Mouse (Mus musculus) T-helper 17 cell (primary cell): ENCODE measurements around the gene Igfbpl1.

Experiments used
- in situ Hi-C, 2 experiments: fragments of 300-600 bp; cut with MboI, MseI; formaldehyde crosslinking; loops; 1 replicate in 1 of 2; 2 replicates in 1 of 2; pipeline ENCODE4 v1.15.1; 2025; ENCODE audit warnings: high pct_unique_total_duplicates in 2 of 2

Igfbpl1 gene

GRCm38 (mm10) chr4:45771173-45771572 lies 55.5 kb downstream of the Igfbpl1 start:
- in situ Hi-C loops, result no loop called here

DNA sequence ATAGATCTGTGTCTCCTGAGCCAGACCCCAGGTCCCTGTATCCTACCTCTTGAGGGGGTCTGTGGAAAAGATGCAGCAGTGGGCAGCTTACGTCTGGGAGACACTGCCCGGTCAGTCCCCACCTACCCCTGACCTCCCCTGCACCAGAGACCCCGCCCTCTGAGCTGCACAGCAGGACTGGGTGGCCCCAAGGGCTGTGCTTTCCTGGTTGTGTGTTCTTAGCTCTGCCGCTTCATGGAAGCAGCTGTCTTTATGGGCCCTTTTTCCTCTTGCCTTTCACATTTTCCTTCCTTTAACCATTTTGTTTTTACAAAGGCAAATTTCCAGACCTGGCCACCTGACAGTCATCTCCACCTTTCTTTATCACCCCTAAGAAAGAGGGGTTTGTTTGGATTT lies 56.1 kb downstream of the Igfbpl1 start:
- in situ Hi-C loops, result no loop called here

- in situ Hi-C loops, result no loop called here
Observed at GRCm38 (mm10) chr4:45769791-45770637, 56.7 kb downstream of the Igfbpl1 start.

DNA sequence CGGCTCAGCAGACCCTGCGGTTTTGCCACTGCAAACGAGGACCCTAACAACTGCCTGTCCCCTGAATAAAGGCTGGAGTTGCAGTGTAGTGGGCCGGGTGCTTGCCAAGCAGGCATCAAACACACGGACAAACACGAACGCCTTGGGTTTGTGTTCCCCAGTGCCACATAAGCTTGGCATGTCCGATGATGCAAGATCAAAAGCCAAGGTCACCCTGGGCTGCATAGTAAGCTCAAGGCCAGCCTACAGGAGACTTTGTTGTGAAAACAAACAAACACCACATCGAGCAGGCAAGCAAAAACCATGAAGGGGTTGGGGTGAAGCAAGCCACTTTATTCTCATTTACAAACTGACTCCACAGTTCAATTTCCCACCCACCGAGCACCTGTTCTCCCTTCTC lies 57.6 kb downstream of the Igfbpl1 start:
- in situ Hi-C loops, result no loop called here

DNA sequence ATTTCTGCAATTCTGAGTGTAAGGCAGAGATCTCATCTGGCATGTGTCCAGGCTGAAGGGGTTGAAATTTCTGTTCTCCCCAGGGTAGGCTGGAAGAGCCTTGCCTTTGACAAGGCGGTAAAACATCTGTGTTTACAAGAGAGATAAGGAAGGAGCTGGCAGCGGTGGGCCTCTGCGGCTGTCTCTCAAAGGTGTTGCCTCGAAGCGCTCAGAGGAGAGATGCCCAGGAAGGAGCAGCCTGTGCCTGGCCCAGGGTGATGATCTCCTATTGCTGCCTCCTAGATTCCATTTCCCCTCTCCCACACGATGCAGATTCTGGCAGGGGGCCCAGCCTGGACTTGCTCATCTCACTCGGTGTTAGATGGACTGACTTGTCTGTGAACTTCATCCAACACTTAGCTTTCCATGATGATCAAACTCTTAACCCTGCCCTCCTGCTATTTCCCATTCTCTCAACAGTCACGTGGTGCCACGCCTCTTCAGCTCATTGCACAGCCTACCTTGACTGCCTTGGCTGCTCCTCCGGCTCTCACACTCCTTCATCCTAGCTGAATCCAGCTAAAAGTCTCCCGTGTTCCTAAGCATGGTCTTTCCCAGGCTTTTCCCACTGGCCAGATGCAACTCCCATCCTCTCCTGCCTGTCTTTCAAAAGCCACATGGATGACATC lies 58.7 kb downstream of the Igfbpl1 start:
- in situ Hi-C loops, result no loop called here

- in situ Hi-C loops, result no loop called here
Observed at GRCm38 (mm10) chr4:45766774-45767173, 59.9 kb downstream of the Igfbpl1 start.

GRCm38 (mm10) chr4:45765565-45766201 lies 61.0 kb downstream of the Igfbpl1 start:
- in situ Hi-C loops, result no loop called here

DNA sequence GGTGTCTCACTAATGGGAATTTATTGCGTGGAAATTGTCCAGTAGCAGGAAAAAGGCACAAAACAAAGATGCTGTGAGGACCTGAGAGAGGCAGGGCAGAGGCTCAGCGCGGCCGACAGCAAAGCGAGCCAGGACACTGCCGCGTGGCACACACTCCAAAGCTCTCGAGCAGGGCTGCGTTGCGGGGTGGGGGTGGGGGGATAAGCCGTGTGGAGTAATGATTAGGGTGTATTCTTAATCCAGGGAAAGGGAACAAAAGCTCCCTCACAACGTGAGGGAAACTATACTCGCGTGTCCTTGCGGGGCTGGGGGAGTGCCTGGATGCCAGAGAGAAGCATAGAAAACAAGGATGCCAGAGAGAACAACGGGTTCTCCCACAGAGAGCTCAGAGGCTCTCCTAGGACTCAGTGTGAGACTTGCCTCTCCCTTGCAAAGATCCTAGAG lies 61.6 kb downstream of the Igfbpl1 start:
- in situ Hi-C loops, result no loop called here

GRCm38 (mm10) chr4:45764141-45764494 lies 62.6 kb downstream of the Igfbpl1 start:
- in situ Hi-C loops, result no loop called here

- in situ Hi-C loops, result no loop called here
Observed at GRCm38 (mm10) chr4:45763288-45764140, 63.2 kb downstream of the Igfbpl1 start.

DNA sequence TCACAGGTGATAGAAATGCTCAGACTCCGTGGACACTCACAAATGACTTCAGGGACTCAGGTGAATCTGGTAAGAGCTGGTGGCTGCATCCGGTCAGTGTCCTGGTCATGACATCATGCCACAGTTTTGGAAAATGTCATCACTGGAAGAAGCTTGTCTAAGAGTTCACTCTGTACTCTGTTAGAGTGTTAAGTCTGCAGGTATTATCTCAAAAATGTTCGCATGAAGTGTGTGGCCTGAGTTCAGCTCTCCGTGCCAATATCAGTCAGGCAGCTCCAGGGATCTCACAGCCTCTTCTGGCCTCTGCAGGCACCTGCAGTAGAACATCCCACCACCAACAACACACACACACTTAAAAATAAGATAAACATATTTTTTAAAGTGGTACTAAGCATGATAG lies 64.1 kb downstream of the Igfbpl1 start:
- in situ Hi-C loops, result no loop called here
